Mouse (Mus musculus) heart, embryonic 14.5 days (tissue): ENCODE results near the gene Lrrc55. TPM values are rescaled to one million over a fixed set of nuclear protein-coding genes. Genes with fewer than 3 reads are reported as not detected.

Source experiments
- ATAC-seq: fragments of 200-750 bp; cut with Nextera tagmentation; 2 replicates; pipeline ENCODE4 v1.8.0; 2017; ENCODE audit warnings: low read depth, moderate TSS enrichment; ENCODE audit not compliant: insufficient number of reproducible peaks, insufficient read depth, low FRiP score
- H3K27ac ChIP-seq, 2 experiments: fragments of 200-500 bp in 1 of 2; fragments of 300-500 bp in 1 of 2; sonication (generic) in 1 of 2; replicated peaks in 1 of 2; 2 replicates each; pipeline ENCODE4 v1.5.1; 2012 to 2014; ENCODE audit warnings: low read depth in 2 of 2, low read length in 2 of 2, control low read depth in 1 of 2, mild to moderate bottlenecking in 1 of 2, mixed read lengths in 1 of 2; ENCODE audit not compliant: control insufficient read depth in 1 of 2, insufficient read depth in 1 of 2
- H3K27me3 ChIP-seq: fragments of 300-500 bp; sonication (generic); 2 replicates; pipeline ENCODE4 v1.6.1; 2014; ENCODE audit warnings: mild to moderate bottlenecking, low read length, control low read depth; ENCODE audit not compliant: control insufficient read depth, insufficient read depth
- H3K36me3 ChIP-seq: fragments of 300-500 bp; sonication (generic); 2 replicates; pipeline ENCODE4 v1.6.1; 2014; ENCODE audit warnings: mild to moderate bottlenecking, control low read depth, low read length, mixed read lengths; ENCODE audit not compliant: control insufficient read depth, insufficient read depth
- H3K4me1 ChIP-seq, 2 experiments: fragments of 200-500 bp in 1 of 2; fragments of 300-500 bp in 1 of 2; sonication (generic) in 1 of 2; 2 replicates each; pipeline ENCODE4 v1.6.1; 2012 to 2014; ENCODE audit warnings: low read length in 2 of 2, control low read depth in 1 of 2, mixed read lengths in 1 of 2; ENCODE audit not compliant: control insufficient read depth in 2 of 2, insufficient read depth in 2 of 2
- H3K4me2 ChIP-seq: fragments of 300-500 bp; sonication (generic); 2 replicates; pipeline ENCODE4 v1.6.1; 2014; ENCODE audit warnings: mild to moderate bottlenecking, low read length
- H3K4me3 ChIP-seq, 2 experiments: fragments of 200-500 bp in 1 of 2; fragments of 300-500 bp in 1 of 2; sonication (generic) in 1 of 2; 2 replicates each; pipeline ENCODE4 v1.5.1; 2012 to 2014; ENCODE audit warnings: low read length in 2 of 2, mild to moderate bottlenecking in 2 of 2, control low read depth in 1 of 2, low read depth in 1 of 2, moderate library complexity in 1 of 2; ENCODE audit not compliant: control insufficient read depth in 1 of 2, insufficient read depth in 1 of 2
- H3K9ac ChIP-seq: fragments of 300-500 bp; sonication (generic); 2 replicates; pipeline ENCODE4 v1.6.1; 2014; ENCODE audit warnings: mild to moderate bottlenecking, low read length
- H3K9me3 ChIP-seq: fragments of 300-500 bp; sonication (generic); 2 replicates; pipeline ENCODE4 v1.6.1; 2016; ENCODE audit warnings: low read length, control low read depth; ENCODE audit not compliant: control insufficient read depth
- WGBS: fragments of 180-500 bp; shearing (Covaris S2); extraction: QIAGEN DNeasy Blood & Tissue Kit; methylation state at CpG from one replicate; pipeline ENCODE4 v1.1.7; 2014; 5-methylcytosine and 5-hydroxymethylcytosine counted together
- polyA plus RNA-seq: library from polyadenylated mRNA; unstranded; fragments of >200 nt; fragmentation: Nextera tagmentation; extraction: Ambion mirVana; gene quantifications from 2 replicates; pipeline ENCODE4 v1.2.1, GENCODE M21; 2014

The Lrrc55 gene
- polyA plus RNA-seq, 1 experiment from 2014 or later = 0.20 TPM

- Histone ChIP-seq H3K9me3 (no peaks in the 10 kb centered on the region), H3K36me3 (no peaks in the 10 kb centered on the region), H3K4me1 (peaks cover 0 to 3% of the 10 kb centered on the region in 2 experiments; a peak in 1 of 4 replicates), H3K27me3 (peaks cover 6% of the 10 kb centered on the region; the same call in 1 of the 2 replicates), H3K9ac (no peak overlapping the region), H3K4me2 (no peak overlapping the region), H3K27ac (no peak overlapping the region), H3K4me3 (no peak overlapping the region)
- WGBS = 11% methylated on average over 1 of the region's 1 CpGs
- no peak for ATAC-seq
Measured at GRCm38 (mm10) chr2:85194566-85194965, 2.4 kb downstream of the Lrrc55 start.

GRCm38 (mm10) chr2:85187582-85188151, 9.3 kb downstream of the Lrrc55 start:
- H3K4me3 ChIP-seq = no peak overlapping the region
- H3K4me1 ChIP-seq = no peaks in the 10 kb centered on the region
- no peak overlapping the region for H3K4me2 ChIP-seq
- H3K27me3 ChIP-seq = no peaks in the 10 kb centered on the region
- H3K36me3 ChIP-seq = no peaks in the 10 kb centered on the region
- ATAC-seq = no peak
- H3K9ac ChIP-seq = no peak overlapping the region
- WGBS = 78% methylated on average over 6 of the region's 6 CpGs
- H3K9me3 ChIP-seq = no peaks in the 10 kb centered on the region
- H3K27ac ChIP-seq = no peak overlapping the region

GRCm38 (mm10) chr2:85178139-85178800, 18.7 kb downstream of the Lrrc55 start:
- WGBS = 54% methylated on average over 4 of the region's 4 CpGs
- Histone ChIP-seq H3K27ac (no peak overlapping the region), H3K27me3 (no peaks in the 10 kb centered on the region), H3K36me3 (no peaks in the 10 kb centered on the region), H3K9me3 (no peaks in the 10 kb centered on the region), H3K9ac (no peak overlapping the region), H3K4me2 (no peak overlapping the region), H3K4me1 (no peaks in the 10 kb centered on the region), H3K4me3 (no peak overlapping the region)
- ATAC-seq = no peak

GRCm38 (mm10) chr2:85173545-85173944, 23.5 kb downstream of the Lrrc55 start:
- no peak overlapping the region for H3K4me2 ChIP-seq
- WGBS = 83% methylated on average over 6 of the region's 6 CpGs
- H3K27ac ChIP-seq = no peak overlapping the region
- no peaks in the 10 kb centered on the region for H3K27me3 ChIP-seq
- no peak overlapping the region for H3K4me3 ChIP-seq
- H3K9me3 ChIP-seq = no peaks in the 10 kb centered on the region
- H3K9ac ChIP-seq = no peak overlapping the region
- ATAC-seq = no peak
- no peaks in the 10 kb centered on the region for H3K36me3 ChIP-seq
- H3K4me1 ChIP-seq = peaks cover 0 to 2% of the 10 kb centered on the region in 2 experiments; a peak in 1 of 4 replicates

GRCm38 (mm10) chr2:85172763-85173103, 24.3 kb downstream of the Lrrc55 start:
- Histone ChIP-seq H3K4me2 (no peak overlapping the region), H3K9me3 (no peaks in the 10 kb centered on the region), H3K9ac (no peak overlapping the region), H3K4me1 (peaks cover 0 to 2% of the 10 kb centered on the region in 2 experiments; a peak in 2 of 4 replicates), H3K4me3 (no peak overlapping the region), H3K27ac (no peak overlapping the region), H3K27me3 (no peaks in the 10 kb centered on the region), H3K36me3 (no peaks in the 10 kb centered on the region)
- WGBS = 60% methylated on average over 2 of the region's 2 CpGs
- no peak for ATAC-seq

- Histone ChIP-seq H3K4me3 (no peak overlapping the region), H3K4me1 (peaks cover 0 to 2% of the 10 kb centered on the region in 2 experiments; a peak in 2 of 4 replicates), H3K36me3 (no peaks in the 10 kb centered on the region), H3K27me3 (no peaks in the 10 kb centered on the region), H3K9ac (no peak overlapping the region), H3K27ac (no peak overlapping the region), H3K9me3 (no peaks in the 10 kb centered on the region), H3K4me2 (no peak overlapping the region)
- ATAC-seq = peak; percentile 22; the same call in 1 of the 2 replicates
- 19% methylated on average over 3 of the region's 3 CpGs for WGBS
Measured at GRCm38 (mm10) chr2:85172071-85172762, 24.8 kb downstream of the Lrrc55 start.

GRCm38 (mm10) chr2:85168327-85168726, 28.7 kb downstream of the Lrrc55 start:
- no peak for ATAC-seq
- Histone ChIP-seq H3K9me3 (no peaks in the 10 kb centered on the region), H3K27ac (no peak overlapping the region; a peak in 1 of 4 replicates)

More at GRCm38 (mm10) chr2:85168327-85168726, 28.7 kb downstream of the Lrrc55 start:
- H3K4me1 ChIP-seq = peaks cover 0 to 2% of the 10 kb centered on the region in 2 experiments; a peak in 3 of 4 replicates
- H3K9ac ChIP-seq = no peak overlapping the region
- 87% methylated on average over 1 of the region's 1 CpGs for WGBS
- H3K27me3 ChIP-seq = no peaks in the 10 kb centered on the region
- no peak overlapping the region for H3K4me2 ChIP-seq
- H3K4me3 ChIP-seq = no peak overlapping the region
- H3K36me3 ChIP-seq = no peaks in the 10 kb centered on the region
